Mouse (Mus musculus) liver, adult 10 weeks (tissue): ENCODE measurements around the gene Olfr895. TPM values are rescaled to one million over a fixed set of nuclear protein-coding genes. Genes with fewer than 3 reads are reported as not detected.

Experiments used
- polyA plus RNA-seq: library from polyadenylated mRNA; stranded (reverse); fragments of 350-450 nt; fragmentation: Illumina TruSeq; extraction: RNeasy Lipid Tissue Mini Kit (QIAGEN cat#74804); gene quantifications from one replicate; pipeline ENCODE4 v1.2.3, GENCODE M21; 2014; ENCODE audit warnings: low read depth, low replicate concordance

The Olfr895 gene
- not detected for polyA plus RNA-seq

DNA sequence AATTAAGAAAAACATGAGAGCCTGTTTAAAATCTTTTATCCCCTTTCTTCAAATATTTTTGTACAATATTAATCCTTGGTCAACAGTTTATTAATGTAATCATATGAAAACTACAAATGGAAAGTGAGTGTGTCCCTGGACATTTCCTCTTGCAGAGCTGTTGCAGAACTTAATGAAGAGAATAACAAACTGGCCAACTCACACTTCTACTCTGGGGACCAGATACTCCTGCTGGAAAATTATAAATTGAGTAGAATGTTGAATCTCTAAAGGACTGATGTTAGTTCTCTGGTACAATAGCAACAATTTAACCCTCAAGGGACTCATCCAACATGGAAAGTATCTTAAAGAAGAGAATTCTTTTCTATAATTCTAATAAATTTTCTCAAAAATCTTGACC is at the start of gene Olfr895:
Gene Olfr895 (plus strand): TSS at position 301 of the 400 bp plus-strand sequence.

DNA sequence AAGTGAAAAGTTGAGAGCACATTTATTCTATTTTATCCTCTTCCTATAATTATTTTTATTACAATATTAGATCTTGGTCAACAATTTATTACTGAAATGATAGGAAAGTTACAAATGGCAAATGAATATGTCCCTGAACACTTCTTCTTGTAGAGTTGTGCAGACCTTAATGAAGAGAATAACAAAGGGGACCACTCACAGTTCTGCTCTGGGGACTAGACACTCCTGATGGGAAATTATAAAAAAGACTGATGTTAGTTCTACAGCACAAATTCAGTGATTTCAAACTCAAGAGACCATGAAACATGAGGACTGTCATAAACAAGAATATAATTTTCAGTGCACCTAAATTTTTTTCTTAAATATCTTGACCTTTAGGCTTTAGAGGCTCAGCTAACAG is 15.2 kb upstream of the Olfr895 start, which contains the start of gene Olfr143:
Gene Olfr143 (plus strand): TSS at position 301 of the 400 bp plus-strand sequence.

DNA sequence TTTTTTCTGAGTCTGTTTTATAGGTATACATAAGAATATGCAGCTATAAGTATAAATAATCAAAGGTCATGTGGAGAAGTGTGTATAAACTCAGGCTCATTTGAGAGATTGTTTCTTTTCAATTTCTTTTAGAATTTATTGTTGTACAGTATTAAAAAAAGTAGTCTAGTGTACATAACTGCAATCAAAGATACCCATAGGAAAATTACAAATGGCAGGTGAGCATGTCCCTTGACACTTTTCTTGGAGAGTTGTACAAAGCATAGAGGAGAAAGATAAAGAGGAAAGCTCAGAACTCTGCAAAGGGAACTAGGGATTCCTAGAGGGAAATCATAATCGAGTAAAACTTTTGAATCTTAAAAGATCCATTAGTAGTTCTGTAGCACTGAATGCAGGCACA is 23.2 kb downstream of the Olfr895 start, which contains the start of gene Olfr896-ps1:
Gene Olfr896-ps1 (plus strand): TSS at position 301 of the 400 bp plus-strand sequence.

Other genes starting within 250 kb of the Olfr895 start
- not detected for gene Olfr883, start 242.0 kb upstream of the Olfr895 start, polyA plus RNA-seq
- gene Olfr884, start 221.3 kb upstream of the Olfr895 start, polyA plus RNA-seq, result not detected
- gene Olfr885, start 206.5 kb upstream of the Olfr895 start, polyA plus RNA-seq, result not detected
- gene Olfr887, start 183.8 kb upstream of the Olfr895 start, polyA plus RNA-seq, result not detected
- gene Olfr888, start 159.7 kb upstream of the Olfr895 start, polyA plus RNA-seq, result not detected
- not detected for gene Olfr889, start 152.7 kb upstream of the Olfr895 start, polyA plus RNA-seq
- not detected for gene Olfr890, start 125.3 kb upstream of the Olfr895 start, polyA plus RNA-seq
- not detected for gene Olfr891, start 87.0 kb upstream of the Olfr895 start, polyA plus RNA-seq
- gene Olfr893, start 59.5 kb upstream of the Olfr895 start, polyA plus RNA-seq, result not detected
- not detected for gene Olfr894, start 49.8 kb upstream of the Olfr895 start, polyA plus RNA-seq
- not detected for gene Olfr143, start 15.1 kb upstream of the Olfr895 start, polyA plus RNA-seq
- gene Olfr896-ps1, start 23.3 kb downstream of the Olfr895 start, polyA plus RNA-seq, result not detected
- not detected for gene Olfr25, start 61.2 kb downstream of the Olfr895 start, polyA plus RNA-seq
- not detected for gene Olfr898, start 80.6 kb downstream of the Olfr895 start, polyA plus RNA-seq
- gene Olfr250, start 99.0 kb downstream of the Olfr895 start, polyA plus RNA-seq, result not detected
- gene Olfr251, start 109.2 kb downstream of the Olfr895 start, polyA plus RNA-seq, result not detected
- gene Olfr147, start 133.8 kb downstream of the Olfr895 start, polyA plus RNA-seq, result not detected
- gene Olfr901, start 161.6 kb downstream of the Olfr895 start, polyA plus RNA-seq, result not detected
- not detected for gene Olfr902, start 179.8 kb downstream of the Olfr895 start, polyA plus RNA-seq
- gene Olfr904, start 195.3 kb downstream of the Olfr895 start, polyA plus RNA-seq, result not detected
- not detected for gene Olfr905, start 203.3 kb downstream of the Olfr895 start, polyA plus RNA-seq
- not detected for gene Olfr906, start 219.2 kb downstream of the Olfr895 start, polyA plus RNA-seq
- not detected for gene Olfr907, start 227.9 kb downstream of the Olfr895 start, polyA plus RNA-seq